Mouse (Mus musculus) gastrocnemius, postnatal 10 days (tissue): ENCODE measurements around the gene Zkscan3. TPM values are rescaled to one million over a fixed set of nuclear protein-coding genes. Genes with fewer than 3 reads are reported as not detected.

Experiments used
- DNase-seq: peaks from one replicate; pipeline ENCODE4 v3.0.0; 2021; ENCODE audit warnings: mixed read lengths
- long read RNA-seq, 2 experiments: library from polyadenylated mRNA; stranded (forward); transcript quantifications; one replicate each; pipeline ENCODE4 v2.0.0; 2021
- total RNA-seq, 2 experiments: library from RNA; stranded (reverse); gene quantifications; 2 replicates each; pipeline ENCODE4 v1.2.3; 2021

Zkscan3 gene
- total RNA-seq = 10 to 100 TPM; 16.6 to 22.1 TPM
- long read RNA-seq, experiment 1, transcript Zkscan3-201 (6 exons, 2,561 nt) = major isoform, 8 of 23 reads
- long read RNA-seq, experiment 1, transcript Zkscan3-203 (6 exons, 2,600 nt) = major isoform, 8 of 23 reads
- long read RNA-seq, experiment 1, partial matches to known transcripts = 0 of 23 reads
- long read RNA-seq, experiment 1, other reads (novel, unspliced or antisense) = 7 of 23 reads
- long read RNA-seq, experiment 2, transcript Zkscan3-201 (6 exons, 2,561 nt) = major isoform, 7 of 17 reads
- long read RNA-seq, experiment 2, partial matches to known transcripts = 2 of 17 reads
- long read RNA-seq, experiment 2, other reads (novel, unspliced or antisense) = 4 of 17 reads

- peak; percentile 86 for DNase-seq
Observed at GRCm38 (mm10) chr13:21402287-21402846, at the start of gene Zkscan3. Gene Zkscan3, minus strand, starts transcription at chr13:21402755.

GRCm38 (mm10) chr13:21447856-21448614 lies 45.5 kb upstream of the Zkscan3 start:
- no peak for DNase-seq

GRCm38 (mm10) chr13:21446796-21447195 lies 44.2 kb upstream of the Zkscan3 start:
- no peak for DNase-seq

- no peak for DNase-seq
Observed at GRCm38 (mm10) chr13:21441207-21441572, 38.6 kb upstream of the Zkscan3 start.

GRCm38 (mm10) chr13:21440503-21441206 lies 38.1 kb upstream of the Zkscan3 start, which contains the start of gene Pgbd1:
Gene Pgbd1, minus strand, starts transcription at chr13:21441058.
- peak; percentile 41 for DNase-seq

GRCm38 (mm10) chr13:21435476-21435875 lies 32.9 kb upstream of the Zkscan3 start:
- no peak for DNase-seq

GRCm38 (mm10) chr13:21427631-21428030 lies 25.1 kb upstream of the Zkscan3 start:
- no peak for DNase-seq

GRCm38 (mm10) chr13:21423301-21423700 lies 20.7 kb upstream of the Zkscan3 start:
- no peak for DNase-seq

- no peak for DNase-seq
Observed at GRCm38 (mm10) chr13:21418865-21419264, 16.3 kb upstream of the Zkscan3 start.

GRCm38 (mm10) chr13:21417298-21418010 lies 14.9 kb upstream of the Zkscan3 start:
- DNase-seq = no peak

GRCm38 (mm10) chr13:21415750-21416149 lies 13.2 kb upstream of the Zkscan3 start:
- DNase-seq = no peak

- no peak for DNase-seq
Observed at GRCm38 (mm10) chr13:21415266-21415665, 12.7 kb upstream of the Zkscan3 start.

GRCm38 (mm10) chr13:21414231-21415212 lies 12.0 kb upstream of the Zkscan3 start:
- no peak for DNase-seq

- no peak for DNase-seq
Observed at GRCm38 (mm10) chr13:21408805-21409459, 6.4 kb upstream of the Zkscan3 start.

- peak; percentile 77 for DNase-seq
Observed at GRCm38 (mm10) chr13:21407969-21408804, 5.6 kb upstream of the Zkscan3 start.

- DNase-seq = no peak
Observed at GRCm38 (mm10) chr13:21407341-21407740, 4.8 kb upstream of the Zkscan3 start.

- no peak for DNase-seq
Observed at GRCm38 (mm10) chr13:21402848-21403247, 293 bp upstream of the Zkscan3 start.

- DNase-seq = no peak
Observed at GRCm38 (mm10) chr13:21401636-21402286, 794 bp downstream of the Zkscan3 start.
